Mouse (Mus musculus) mouse embryonic stem cell (cell line): ENCODE results near the gene Gm11099.

ENCODE experiments used
- in situ Hi-C, 2 experiments: fragments of 300-500 bp; cut with MboI; formaldehyde crosslinking; loops; 1 replicate in 1 of 2; 3 replicates in 1 of 2; pipeline ENCODE4 v1.14.3; 2019 to 2020; ENCODE audit warnings: low sequenced_read_pairs in 2 of 2, low pct_unique_long_range_greater_than_20kb in 1 of 2, mixed read lengths in 1 of 2; ENCODE audit not compliant: unreplicated experiment in 1 of 2

The Gm11099 gene

DNA sequence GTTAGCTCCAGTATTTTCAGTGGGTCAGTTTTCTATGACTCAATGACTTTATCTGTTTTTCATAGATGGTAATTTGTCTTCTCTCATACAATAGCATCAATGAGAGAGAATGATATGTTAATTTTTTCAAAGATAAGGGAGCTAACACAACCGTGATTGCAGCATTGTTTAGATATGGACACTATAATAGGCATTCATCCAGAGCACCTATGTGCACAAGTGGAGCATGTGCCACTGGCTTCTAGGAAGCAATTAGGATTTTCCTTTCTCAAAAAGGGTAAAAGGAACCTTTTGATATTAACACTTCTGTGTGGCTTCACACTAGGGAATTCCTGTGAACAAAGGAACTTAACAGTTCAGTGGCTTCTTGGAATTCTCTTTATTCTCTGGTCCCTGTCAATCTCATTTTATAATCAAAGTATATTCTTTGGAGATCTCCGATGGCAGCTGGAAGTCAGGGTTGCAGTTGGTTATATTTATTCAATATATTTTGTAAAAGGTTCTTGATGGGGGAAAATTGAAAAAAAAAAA is 97.6 kb downstream of the Gm11099 start:
- in situ Hi-C loops, result no loop called here
